Mouse (Mus musculus): ENCODE data around the gene Snx5.
A peak's percentile ranks its signal among the peaks of the same experiment; 100 is the strongest.

Snx5 gene

DNA sequence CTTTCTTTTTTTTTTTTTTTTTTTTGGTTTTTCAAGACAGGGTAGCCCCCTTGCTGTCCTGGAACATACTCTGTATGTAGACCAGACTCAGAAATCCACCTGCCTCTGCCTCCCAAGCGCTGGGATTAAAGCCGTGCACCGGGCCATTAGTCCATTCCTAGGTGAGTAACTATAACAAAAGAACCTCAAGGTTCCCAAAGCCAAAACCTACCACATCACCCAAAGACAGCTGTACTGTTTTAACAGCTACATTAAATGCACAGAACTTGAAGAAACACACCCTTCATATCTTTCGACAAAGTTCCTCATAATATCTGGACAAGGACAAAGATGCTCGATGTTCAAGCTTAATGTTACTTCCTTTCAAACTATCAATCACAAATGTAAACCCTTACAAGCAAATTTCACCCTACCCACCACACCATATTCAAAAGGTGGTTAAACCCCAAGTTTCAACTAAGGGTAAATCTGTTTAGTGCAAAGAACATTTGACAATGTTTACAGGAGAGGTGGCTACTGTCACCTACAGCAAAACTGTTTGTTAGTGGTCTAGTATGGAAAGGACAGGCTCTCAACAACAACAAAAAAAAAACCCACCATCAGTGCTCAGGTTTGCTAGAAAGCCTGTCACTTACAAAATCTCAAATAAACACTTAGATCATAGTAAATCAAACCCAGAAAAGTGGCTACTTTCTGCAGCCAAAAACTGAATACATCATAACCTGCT, 3.5 kb downstream of the Snx5 start:
- no peak for DNase-seq

DNA sequence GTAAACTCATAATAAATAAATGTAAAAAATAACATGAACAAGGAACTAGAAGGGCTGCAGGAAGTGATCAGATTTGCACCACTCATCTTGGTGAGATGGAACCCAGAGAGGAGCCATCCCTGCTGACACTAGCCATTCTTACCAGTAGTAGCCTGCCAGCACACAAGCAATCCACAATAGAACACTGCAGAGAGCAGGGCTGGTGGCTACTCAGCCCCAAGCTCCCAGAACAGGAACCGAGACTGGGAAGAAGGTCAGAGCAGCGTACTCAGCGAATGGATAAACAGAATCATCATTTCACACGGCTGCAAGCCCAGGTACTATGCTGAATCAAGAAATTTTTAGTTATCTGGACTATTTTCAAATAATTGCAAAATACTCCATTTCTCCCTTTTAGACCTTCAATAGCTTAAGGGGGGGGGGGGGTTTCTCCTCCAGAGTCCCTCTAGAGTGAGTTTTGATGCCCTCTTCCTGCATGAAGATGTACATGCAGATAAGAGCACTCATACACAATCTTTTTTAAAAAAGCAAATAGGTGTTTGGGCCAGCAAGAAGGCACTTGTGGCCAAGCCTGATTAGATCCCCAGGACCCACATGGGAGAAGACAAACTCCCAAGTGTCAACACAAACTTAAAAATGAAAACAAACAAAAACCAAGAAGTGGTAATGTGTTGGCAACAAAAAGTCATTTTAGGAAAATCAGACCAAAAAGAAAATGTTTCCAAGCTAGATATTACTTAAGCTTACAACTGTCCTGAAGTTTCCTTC, 4.6 kb downstream of the Snx5 start:
- DNase-seq, result no peak

DNA sequence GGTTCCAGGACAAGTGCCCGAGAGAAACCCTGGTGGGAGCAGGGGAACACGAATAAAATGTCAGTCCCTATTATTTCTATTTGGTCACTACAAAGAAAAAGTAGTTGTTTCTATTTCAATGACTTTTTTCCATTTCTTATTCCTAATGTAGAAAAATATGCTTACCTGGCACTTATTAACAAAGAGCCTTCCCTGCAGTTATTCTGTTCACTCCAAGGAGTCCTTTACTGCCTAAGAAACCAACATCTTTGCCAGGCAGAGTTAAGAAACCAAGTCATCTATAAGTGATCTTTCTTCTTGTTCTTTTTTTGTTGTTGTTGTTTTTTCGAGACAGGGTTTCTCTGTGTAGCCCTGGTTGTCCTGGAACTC, 5.6 kb downstream of the Snx5 start:
- no peak for DNase-seq

DNA sequence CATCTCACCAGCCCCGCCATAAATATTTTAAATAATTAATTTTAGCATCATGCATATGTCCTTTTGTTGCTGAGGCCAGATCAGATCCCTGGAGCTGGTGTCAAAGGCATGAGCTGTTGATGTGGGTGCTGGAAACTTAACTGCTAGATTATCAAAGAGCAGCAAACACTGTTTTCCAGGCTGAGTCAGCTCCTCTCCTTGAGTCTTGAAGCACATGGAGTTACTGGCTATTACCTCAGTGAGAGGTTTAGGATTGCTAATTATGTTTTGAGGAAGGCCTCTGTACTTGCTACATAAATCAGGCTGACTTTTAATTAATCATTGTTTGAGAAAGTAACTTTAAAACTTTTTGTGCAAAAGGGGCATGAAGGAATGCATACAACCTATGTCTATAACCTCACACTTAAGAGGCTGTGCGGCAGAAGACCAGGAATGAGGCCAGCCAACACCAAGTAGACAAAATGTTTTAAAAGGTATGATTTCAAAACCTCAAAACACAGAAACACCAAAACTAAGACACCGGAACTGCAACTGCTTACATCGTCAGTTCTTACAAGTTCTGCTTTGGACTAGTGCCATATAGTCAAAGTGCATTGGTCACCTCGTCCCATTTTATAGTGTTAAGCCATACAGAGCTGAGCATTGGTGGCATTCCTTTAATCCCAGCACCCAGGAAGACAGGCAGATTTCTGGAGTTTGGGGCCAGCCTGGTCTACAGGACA, 6.1 kb downstream of the Snx5 start:
- DNase-seq, result no peak

DNA sequence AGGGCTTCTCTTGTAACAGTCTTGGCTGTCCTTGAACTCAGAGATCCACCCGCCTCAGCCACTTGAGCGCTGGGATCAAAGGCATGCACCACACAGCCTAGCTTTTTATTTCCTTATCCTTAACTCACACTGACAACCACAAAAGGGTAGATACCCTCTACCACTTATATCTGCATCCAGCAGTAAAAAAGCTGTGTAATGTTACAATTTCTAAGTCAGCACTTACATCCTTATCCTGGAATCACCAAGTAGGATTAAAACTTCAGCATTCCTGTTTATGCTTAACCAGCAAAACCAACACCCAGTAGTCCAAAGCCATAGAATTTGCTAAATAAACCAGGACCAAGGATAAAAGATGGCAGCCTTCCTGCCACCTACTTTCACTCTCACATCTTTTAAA, 7.9 kb downstream of the Snx5 start:
- no peak for DNase-seq

DNA sequence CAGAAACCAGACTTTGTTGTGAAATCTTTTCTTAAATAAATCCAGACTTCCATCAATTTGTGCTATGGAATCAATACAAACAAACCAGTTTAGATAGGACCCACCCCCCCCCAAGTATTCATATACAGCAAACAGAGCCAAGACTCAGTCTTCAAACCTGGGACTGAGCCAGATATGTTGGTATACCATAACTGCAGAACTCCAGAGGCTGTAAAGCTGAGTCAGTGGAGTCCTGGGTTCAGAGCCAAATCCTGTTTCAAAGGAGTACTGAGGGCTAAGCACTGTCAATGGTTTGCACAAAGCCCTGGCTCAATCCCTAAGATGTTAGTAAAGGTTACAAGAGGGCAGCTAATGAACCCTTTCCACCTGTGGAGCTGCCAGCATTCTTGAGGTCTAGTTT, 20.6 kb downstream of the Snx5 start:
- DNase-seq, result no peak

DNA sequence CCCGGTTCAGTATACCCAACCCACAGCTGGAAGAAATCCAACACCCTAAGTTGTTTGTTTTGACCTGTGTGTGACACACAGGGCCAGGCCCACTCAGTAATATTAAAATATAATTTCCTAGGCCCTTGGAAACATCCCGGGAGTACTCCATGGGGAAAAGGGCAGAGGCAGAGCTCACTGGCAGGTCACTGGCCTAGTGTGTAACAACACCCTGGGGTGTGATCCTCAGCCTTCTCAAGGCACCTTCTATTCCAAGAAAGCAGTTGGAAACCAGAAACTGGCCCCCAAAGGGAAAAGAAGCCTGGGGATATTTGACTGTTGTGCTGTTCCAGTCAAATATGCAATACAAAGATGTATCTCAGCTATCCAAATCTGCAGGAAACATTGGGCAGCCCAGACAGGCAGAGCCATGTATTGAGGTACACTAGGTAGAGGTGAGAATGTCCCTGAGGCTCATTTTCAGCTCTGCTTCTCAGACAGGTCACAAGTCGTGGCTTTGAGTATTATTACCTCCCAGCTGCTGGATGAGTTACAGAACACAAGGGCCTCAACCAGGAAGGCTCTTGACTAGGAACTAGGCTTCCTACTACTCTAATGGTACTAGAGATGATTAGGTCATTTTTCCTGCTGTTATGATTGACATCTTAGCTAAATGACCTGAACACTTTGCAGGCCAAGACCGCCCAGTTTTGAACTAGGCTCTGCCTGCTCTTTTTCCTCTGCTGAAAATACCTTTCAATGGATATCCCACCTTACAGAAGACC, 21.9 kb downstream of the Snx5 start:
- DNase-seq, result no peak

DNA sequence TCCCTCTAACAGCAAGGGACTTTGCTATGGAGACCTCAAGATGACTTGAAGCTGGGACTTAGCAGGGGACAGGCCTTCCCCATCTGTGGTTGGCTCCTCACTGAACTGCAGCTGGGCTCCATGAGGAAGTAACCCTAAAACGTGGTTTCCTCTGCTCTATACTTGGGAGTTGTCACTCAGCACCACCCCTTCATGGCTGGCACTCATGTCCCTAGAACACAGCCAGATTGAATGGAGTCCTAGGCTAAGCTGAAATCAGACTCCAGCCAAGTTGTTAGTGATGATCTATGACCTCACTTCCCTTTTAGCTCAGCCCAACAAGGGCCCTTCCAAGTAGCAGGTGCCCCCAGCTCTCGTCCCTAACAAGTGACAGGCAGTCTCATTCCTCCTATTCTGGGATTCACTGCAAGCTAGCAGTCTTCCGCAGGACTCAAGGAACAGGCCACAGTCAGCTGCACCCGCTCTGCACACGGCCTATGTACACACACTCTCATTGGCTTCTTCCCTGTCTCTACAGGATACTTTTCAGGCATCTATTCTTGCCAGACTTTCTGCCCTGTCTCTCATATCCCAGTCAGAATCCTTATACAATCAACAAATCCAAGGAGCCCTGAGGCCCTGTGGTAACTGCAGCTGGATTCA, 23.2 kb downstream of the Snx5 start:
- DNase-seq, result no peak

DNA sequence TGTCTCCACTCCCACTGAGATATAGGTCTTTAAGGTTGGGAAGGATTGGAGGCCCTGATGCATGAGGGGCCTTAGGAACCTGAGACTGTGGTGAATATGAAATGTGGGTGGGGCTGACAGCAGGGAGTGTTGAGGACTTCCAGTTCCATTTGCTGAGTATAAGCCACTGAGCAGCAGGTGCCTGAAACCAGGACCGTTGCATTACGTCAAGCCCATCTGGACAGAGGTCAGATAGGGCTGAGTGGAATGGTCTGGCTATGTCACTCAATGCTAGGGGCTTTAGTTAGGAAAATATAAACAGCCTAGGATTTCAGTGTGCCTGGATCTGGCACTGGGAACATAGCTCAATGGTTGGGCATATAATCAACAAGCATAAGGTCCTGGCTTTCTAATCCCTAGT, 24.4 kb downstream of the Snx5 start:
- no peak for DNase-seq

DNA sequence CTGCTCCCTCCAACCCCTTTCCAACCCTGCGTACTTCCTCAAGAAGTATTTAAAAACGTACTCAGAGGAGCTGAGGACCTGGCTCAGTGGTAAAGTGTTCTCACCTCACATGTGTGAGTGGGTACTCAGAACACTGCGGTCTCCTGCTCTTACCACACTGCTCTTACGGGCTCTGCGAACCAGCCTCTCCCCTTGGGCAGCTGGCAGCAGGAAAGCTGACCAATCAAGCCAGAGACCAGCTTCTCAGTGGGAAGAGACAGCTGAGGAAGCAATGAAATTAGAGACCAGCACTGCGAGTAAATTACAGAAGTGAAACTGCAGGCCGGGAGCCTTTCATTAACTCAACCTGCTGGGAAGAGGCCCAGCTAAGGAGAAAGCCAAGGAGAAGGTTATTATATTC, 25.2 kb downstream of the Snx5 start:
- no peak for DNase-seq

DNA sequence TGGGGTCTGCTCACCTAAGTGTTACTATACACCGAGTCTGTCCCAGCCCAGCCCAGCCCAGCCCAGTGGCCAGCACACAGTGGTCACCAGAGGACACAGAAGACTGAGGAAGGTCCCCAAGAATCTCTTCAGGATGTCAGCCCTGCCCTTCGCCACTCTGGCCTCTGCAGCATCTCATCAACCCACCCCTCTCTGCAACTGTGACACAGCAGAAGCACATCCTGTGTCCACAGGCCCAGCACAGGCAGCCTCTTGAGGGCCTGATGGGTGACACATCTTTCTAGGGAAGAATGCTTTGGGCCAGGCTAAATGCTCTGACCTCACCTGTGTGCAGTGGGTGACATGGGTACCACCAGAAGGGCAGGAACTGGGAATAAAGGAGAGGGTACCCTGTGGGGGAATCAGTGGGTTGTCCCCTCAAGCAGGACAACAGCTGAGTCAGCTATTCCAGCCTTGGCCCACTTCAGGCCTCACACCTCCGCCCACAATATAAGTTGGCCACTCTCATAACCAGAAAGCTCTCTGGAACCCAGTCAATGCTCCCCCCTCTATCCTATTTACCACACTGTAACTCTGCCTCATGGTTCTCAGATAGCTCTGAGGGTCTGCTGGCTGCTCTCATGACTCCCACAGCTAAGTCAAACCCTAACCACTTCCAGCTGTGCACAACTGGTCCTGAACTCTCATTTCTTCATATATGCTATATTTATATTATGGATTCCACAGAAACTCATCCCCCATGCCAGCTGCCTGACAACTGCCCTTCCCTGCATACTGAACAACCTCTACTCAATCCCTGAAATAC, 30.4 kb downstream of the Snx5 start:
- peak; percentile 33 for DNase-seq

DNA sequence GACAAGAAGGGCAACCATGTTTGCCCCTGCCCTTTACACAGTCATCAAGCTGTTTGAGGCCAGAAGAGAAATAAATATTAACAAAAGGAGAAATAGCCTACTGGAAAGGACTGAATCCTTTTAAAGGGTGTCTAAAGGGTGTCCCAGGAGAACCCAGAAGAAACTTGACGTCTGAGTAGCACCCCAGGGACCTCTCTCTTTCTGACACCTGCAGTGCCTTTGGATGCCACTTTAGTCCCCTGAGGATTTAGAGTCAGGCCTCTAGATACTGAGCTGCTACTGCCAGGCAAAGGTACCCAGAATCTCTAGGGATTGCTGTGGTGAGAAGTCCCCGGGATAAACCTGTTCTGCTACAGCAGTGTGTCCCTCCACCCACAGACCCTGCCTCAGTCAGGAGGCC, 31.4 kb downstream of the Snx5 start:
- DNase-seq, result no peak

DNA sequence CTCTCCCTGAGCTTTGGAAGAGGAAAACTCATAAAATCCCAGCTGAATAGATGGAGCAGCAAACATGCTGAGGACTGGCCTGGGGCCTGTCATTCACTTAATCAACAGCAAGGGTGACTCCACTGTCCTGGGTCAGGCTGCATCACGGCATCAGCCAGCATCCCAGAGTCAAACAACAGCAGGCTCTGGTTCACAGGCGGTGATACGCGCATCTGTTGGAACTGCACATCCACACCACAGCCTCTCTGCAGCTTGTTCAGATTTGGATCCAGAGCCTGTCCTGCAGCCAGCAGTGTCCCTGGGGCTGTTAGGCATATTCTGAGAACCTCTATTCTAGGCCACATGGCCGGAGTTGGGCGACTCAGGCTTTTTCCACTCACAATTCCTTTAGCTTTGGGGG, 32.4 kb downstream of the Snx5 start:
- no peak for DNase-seq

DNA sequence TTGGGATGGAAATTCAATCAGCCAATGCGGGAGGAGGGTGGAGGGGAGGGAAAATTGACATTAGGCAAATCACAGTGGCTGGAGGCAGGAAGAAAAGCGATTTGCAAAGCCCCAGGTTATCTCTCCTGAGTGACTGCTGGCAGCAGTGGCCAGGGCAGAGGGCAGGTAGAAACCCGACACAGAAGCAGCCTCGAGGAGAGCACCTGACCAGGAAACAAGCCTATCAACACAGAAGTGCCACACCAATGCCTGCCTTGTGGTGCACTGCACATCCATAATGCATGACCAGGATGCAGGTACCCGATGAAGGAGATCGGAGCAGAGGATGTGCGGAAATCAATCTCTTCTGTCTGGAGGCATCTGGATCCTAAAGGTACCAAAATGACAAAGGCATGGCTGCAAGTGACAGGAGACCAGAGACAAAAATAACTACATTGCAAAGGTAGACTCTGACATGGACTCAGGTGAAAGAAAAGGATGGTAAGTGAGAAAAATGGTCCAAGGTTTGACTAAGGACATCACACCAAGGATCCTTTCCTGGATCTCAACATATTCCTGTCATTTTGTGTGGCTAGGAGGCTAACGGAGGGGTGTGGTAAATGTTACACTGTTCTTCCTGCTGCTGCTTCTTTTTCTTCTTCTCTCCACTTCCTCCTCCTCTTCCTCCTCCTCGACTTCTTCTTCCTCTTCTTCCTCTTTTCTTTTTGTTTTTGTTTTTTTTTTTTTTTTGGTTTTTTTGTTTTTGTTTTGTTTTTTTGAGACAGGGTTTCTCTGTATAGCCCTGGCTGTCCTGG, 33.7 kb downstream of the Snx5 start:
- no peak for DNase-seq

DNA sequence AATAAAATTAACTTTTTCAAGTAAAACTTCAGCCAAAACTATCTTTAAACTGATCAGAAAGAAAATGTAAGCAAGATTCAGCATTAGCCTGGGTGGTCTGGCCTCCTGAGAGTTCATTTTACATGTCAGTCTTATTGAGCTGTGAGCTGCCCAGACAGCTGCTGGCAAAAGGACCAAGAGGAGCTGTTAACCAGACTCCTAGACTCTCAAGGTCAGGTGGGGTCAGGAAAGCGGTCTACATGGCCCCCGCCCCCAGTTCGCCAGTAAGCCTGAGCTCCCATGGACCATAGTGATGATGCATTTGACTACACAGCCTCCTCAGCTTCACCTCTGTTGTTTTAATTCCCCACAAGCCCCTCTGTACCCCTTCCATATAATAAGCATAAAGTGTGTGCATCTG, 34.9 kb downstream of the Snx5 start:
- DNase-seq, result peak; percentile 62

DNA sequence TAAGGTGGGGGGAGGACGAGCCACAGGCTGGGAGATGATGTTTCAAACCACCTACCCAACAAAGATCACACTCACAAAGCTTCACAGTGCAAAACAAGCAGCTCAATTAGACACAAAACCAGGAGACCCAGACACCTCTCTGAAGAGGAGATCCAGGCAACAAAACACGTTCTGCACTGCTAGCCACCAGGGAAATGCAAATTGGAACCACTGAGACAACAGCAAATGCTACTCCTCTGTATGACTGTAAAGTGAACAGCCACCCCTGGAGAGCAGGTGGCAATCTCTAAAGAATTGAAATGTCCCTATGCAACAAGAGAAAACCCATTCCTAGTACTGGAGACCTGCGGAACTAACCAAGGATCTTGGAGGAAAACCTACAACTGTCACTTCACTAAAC, 37.2 kb downstream of the Snx5 start:
- no peak for DNase-seq

DNA sequence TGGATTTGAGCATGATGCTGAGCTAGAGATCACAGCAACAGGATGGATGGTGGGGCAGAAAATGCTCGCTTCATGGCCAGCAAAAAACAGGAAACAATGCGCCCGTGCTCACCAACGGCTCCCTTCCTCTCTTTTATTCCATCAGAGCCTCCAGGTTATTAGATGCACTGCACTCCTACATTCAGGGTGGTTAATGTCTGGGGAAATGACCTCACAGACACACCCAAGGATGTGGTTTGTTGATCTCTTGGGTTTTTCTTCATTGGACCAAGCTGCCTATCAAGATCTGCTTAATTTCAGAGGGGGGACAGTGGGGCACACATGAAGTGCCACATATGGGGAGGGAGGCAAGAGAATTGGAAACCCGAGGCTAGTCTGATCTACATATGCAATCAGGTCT, 39.6 kb downstream of the Snx5 start:
- DNase-seq, result no peak

DNA sequence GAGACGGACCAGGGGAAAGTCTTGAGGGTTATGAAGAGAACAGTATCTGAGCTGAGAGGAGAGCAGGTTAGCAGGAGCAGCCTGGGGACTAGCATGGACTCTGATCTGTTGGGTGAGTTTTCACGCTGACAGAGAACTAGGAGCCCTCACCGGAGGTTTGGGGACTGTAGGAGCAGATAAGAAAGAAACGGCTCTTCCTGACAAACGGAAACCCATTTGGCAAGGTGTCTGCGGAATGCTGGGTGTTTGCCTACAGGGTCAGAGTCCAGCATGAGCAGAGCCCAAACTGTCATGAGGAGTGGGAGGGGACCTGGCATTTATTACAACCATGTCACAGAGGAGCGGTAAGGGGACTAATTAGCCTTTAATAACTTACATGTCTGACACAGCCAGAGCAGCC, 40.2 kb downstream of the Snx5 start:
- DNase-seq, result no peak

DNA sequence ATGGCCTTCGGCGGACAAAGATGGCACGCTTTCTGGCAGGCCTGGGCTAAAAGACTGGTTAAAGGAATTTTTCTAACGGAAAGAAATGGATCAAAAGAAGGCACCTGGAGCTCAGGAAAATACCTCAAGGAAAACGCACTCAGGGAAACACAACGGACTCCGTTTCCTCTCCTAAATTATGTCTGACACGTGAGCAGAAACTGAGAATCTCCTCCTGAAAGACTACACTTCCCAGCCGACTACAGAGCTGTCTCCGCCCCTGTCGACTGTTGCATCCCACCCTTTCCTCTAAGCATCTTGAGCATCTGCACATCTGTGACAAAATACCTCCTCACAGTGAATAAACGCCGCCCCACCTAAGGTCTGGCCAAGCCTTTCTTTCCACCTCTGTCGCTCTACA, 41.1 kb downstream of the Snx5 start:
- no peak for DNase-seq

DNA sequence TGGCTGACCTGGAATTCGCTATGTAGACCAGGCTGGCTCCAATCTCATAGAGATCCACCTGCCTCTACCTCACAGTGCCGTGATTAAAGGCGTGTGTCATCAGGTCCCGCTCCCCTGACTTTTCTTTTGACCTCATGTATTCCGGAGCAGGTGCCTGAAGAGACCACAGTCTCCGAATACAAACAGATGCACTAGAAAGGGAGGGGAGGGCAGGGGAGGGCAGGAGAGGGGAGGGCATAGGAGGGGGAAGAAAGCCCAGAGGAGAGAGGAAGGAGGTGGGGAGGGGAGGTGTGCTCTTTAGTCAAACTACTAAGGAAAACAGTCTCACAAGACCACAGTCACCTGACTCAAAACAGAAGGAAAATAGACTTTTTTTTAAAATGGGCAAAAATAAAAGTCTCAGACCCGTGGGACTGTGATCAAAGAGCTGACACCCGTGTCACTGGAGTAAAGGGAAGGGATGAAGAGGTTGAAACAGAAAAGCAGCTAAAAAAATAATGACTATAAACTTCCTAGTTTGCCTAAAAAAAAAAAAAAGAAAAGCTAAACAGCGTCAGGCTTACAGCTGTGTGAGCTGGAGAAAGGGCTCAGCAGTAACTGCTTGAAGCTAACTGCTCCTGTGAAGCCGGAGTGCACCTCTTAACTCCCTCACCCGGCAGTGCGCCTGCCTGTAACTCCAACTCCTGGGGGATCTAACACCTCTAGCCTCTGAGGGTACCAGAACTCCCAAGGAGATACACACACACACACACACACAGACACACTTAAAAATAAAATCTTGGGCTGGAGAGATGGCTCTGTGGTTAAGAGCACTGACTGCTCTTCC, 42.0 kb downstream of the Snx5 start:
- no peak for DNase-seq
